Mouse (Mus musculus) ovary, postnatal 36 days (tissue): ENCODE results near the gene Ckm.

ENCODE experiments used
- DNase-seq: peaks from one replicate; pipeline ENCODE4 v3.0.0; 2022; ENCODE audit warnings: low spot score, mixed read lengths

Ckm gene

DNA sequence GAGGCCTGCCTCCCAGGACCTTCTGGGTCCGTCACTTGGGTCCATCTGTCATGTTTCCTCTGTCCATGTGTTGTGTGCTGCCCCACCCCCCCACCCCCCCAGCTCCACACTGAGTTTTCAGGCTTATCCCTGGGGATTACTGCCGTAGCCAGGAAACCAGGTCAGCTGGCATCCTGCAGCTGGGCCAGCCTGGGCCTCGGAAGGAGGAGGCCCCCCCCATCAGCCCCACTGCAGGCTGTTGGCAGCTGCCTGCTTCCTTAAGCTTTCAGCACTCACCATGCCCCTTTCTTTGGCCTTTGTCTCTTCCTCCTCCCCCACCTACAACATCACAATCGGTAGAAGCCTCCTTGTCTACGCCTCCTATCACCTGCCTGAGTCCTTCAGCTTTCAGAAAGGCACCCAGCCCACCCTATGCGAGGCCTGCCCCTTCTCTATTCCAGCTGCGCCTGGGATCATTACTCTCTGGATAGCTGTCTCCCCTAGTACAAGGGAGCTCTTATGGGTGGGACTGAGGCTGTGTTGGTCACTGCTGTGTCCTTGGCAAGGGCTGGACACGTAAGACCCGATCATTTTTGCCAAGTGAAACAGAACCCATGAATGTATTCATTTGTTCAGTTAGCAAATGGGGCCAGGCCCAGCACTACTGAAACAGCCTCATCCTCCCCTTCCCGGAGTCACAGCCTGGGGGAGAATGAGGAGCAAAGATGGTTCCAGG is 15.7 kb upstream of the Ckm start:
- DNase-seq = no peak

GRCm38 (mm10) chr7:19394484-19394883 is 10.1 kb upstream of the Ckm start:
- no peak for DNase-seq

GRCm38 (mm10) chr7:19399496-19400280 is 4.9 kb upstream of the Ckm start:
- DNase-seq = peak; percentile 54

GRCm38 (mm10) chr7:19400946-19401345 is 3.6 kb upstream of the Ckm start:
- no peak for DNase-seq

DNA sequence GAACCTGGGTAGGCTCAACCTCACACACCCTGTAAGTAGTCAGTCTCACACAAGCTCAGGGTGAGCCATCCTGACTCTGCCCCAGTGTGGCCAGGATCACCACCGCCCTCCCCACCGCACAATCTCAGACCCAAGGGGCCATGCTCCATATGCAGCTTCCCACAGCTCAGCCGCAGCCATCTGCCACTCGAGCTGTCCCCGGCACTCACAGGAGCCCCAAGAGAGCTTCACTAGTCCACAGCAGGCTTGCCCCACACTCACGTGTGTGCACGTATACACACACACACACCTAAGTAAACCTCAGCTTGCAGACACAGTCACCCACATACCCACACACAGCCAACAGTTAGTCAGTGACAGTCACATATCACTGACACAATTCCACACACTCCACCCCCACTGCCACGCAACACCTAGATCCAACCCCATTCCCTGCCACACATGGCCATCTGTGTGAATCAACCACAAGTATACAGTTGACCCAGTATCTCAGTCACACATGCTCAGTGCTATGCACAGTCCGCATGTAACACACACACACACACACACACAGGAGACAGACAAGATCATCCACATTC is 2.0 kb upstream of the Ckm start:
- DNase-seq = no peak

- DNase-seq = peak; percentile 72
These were observed 762 bp upstream of the Ckm start, which contains the start of gene Klc3 for GRCm38 (mm10) chr7:19403731-19404296. Gene Klc3 (minus strand): TSS chr7:19404104.

DNA sequence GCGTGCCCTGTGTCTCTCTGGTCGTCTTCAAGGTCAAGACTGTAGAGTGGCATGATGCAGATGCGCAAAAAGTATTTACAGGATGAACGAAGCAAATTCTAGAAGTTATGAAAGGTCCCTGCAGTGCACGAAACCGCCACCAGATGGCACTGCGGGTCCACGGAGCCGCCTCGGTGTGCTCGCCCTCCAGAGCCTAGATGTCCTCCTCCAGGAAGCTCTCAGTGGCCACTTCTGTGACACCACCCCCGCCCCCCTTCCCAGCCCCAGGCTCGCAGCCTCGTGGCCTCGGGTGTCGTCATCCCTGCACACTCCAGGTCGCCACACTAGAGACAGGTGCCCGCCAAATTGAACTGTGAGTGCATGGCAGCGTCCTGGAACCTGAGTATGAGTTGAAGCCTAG is 841 bp downstream of the Ckm start:
- peak; percentile 77 for DNase-seq

DNA sequence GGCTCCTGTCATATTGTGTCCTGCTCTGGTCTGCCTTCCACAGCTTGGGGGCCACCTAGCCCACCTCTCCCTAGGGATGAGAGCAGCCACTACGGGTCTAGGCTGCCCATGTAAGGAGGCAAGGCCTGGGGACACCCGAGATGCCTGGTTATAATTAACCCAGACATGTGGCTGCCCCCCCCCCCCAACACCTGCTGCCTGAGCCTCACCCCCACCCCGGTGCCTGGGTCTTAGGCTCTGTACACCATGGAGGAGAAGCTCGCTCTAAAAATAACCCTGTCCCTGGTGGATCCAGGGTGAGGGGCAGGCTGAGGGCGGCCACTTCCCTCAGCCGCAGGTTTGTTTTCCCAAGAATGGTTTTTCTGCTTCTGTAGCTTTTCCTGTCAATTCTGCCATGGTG is 5.2 kb downstream of the Ckm start:
- no peak for DNase-seq

GRCm38 (mm10) chr7:19410766-19411344 is 6.3 kb downstream of the Ckm start:
- peak; percentile 58 for DNase-seq

DNA sequence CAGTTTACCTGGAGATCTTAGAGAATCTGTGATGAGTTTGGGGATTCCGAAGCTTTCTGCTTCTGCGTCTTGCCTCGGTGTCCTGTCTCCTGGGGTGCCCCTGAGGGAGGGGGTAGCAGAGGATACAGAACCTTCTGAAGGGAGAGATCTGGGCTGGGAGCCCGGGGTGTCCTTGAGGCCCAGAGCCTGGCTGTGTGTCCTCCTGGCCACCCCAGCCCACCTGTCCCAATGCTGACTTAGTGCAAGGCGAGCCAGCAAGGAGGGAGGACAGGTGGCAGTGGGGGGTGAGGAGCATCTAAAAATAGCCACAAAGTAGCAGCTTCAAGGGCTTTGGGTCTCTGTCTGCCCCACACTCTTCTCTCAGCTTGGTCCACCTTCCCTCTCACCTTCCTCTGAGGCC is 7.2 kb downstream of the Ckm start:
- DNase-seq = no peak

DNA sequence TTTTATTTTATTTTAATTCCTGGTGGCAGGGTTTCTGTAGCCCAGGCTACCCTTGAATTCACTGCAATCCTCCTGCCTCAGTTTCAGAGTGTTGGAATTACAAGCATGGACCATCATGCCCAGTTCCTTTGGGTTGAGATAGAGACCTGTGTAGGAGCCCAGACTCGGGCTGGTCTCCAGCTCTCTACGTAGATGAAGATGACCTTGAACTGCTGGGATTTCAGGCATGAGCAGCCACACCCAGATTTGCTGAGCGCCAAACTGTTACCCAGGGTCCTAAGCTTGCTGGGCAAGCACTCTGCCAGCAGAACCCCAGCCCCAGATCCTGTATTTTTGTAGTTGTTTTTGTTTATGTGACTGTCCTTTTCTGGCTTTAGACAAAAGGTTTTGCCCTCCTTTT is 8.9 kb downstream of the Ckm start:
- no peak for DNase-seq

- DNase-seq = no peak
These were observed 12.0 kb downstream of the Ckm start for GRCm38 (mm10) chr7:19416590-19416989.

- DNase-seq = no peak
These were observed 15.5 kb downstream of the Ckm start for GRCm38 (mm10) chr7:19420121-19420520.

GRCm38 (mm10) chr7:19420821-19421636 is 16.5 kb downstream of the Ckm start:
- DNase-seq = peak; percentile 85

DNA sequence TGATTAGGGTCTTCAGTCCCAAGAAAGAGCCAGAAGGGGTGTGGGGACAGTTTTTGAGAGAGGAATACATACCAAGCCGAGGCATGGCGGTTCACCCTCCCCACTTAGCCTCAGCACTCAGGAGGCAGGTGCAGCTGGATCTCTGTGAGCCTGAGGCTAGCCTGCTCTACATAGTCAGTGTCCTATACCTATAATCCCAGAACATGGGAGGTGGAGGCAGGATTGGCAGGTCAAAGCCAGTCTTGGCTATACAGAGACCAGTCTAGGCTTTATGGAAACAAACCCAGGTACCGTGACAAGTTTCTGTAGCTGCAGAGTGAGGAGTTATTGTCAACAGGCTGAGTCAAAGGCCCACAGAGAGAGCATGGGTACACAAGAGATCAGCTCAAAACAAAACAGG is 18.5 kb downstream of the Ckm start:
- no peak for DNase-seq

- DNase-seq = no peak
These were observed 19.5 kb downstream of the Ckm start for GRCm38 (mm10) chr7:19424051-19424450.

DNA sequence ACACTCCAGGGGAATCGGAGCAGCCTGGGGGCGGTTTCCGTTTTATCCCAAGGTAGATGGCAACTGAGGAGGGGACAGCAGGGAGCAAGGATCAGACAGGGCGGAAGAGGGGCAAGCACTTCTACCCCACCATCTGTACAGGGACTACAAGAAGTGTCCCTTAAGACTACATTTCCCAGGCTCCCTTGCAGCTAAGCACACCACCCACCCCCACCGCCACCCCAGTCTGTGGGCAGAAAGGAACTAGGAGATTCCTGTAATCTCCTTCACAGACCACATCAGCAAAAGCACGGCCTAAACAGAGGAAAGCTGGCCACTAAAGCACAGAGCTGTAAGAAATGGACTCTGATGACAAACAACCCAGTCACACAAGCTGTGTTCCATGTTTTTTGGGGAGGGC is 21.8 kb downstream of the Ckm start:
- no peak for DNase-seq

GRCm38 (mm10) chr7:19426888-19427287 is 22.3 kb downstream of the Ckm start:
- DNase-seq = no peak

DNA sequence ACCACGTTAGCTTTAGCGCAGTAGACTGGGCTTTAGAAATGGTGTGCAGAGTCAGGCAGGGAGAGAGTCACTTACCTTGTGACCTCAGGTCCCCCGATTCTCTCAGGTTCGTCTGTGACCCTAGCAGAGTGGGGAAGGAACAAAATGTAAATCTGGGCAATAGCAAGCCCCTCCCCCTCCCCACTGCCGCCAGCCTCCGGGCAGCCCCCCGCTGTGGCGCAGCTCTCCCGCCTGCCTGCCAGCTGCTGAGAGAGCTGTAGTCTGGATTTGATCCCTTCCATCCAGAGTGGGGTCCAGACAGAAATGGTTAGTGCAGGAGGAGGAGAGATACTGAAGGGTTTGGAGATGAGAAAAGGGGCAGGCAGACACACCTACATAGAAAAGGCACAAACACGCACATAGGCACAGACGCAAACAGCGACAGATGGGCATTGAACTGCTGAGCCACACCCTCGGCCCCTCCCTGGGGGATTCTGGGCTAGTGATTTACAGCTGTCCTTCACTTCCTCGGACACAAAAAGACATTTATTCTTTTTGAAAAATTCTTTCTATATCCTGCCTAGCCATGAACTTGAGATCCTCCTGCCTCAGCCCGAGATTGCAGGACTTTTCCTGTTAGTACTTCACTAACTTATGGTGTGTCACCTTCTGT is 23.5 kb downstream of the Ckm start:
- DNase-seq = no peak

DNA sequence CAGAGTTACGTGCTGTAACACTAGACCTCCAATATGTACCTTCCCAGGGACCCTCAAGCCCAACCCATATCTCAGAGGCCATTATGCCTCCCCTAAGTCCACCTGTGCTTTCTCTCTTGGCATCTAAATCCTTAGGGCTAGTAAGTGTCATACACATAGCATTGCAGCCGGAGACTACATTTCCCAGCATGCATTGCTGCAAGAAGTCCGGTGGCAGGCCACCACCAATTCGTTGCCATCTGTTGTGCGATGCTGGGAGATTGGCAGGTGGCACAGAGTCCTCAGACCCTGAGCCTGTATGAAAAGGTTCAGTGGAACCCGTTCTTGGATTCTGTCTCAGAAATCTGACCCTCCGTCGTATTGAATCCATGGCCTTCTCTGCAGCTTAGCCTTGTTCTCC is 25.1 kb downstream of the Ckm start:
- DNase-seq = no peak

DNA sequence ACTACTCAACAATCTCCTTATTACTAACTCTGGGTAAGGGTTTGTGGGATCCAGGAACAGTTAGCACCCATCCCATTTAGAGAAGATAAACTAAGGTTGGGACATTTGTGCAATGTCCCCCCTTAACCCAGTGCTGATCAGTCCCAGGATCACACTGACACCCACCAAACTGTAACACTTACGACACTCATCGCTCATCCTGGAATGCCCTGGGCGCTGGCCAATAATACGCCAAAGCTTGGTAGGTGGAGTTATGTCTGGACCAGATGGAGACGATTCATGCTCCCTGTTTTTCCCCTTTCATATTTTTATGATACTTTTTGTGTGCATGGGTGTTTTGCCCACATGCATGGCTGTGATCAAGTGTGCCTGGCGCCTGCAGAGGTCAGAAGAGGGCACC is 25.8 kb downstream of the Ckm start:
- no peak for DNase-seq
